Mouse (Mus musculus): ENCODE measurements at regions not wholly inside any gene's neighbourhood (a gene's known extent, or its start where the extent isn't known, plus 50 kb on each side); places are given as distances from the start of the nearest gene placed in this dataset. TPM values are rescaled to one million over a fixed set of nuclear protein-coding genes. Genes with fewer than 3 reads are reported as not detected.
A peak's percentile ranks its signal among the peaks of the same experiment; 100 is the strongest.

GRCm38 (mm10) chr11:24804623-24805023, 726.8 kb downstream of the Bcl11a start:
- Histone ChIP-seq H3K36me3 (no peaks in the 10 kb centered on the region), H3K9ac (no peak overlapping the region), H3K4me1 (no peaks in the 10 kb centered on the region), H3K4me3 (replicated peaks) (no peak overlapping the region), H3K9me3 (replicated peaks) (no peaks in the 10 kb centered on the region), H3K27ac (no peak overlapping the region), H3K4me2 (no peak overlapping the region), H3K27me3 (no peaks in the 10 kb centered on the region)
- WGBS, result 30% methylated on average over 8 of the region's 8 CpGs
- 0 out of 2 replicates have a peak, but pooled peaks have one; percentile 22 for ATAC-seq (replicated peaks; ENCODE audit: low FRiP score)

DNA sequence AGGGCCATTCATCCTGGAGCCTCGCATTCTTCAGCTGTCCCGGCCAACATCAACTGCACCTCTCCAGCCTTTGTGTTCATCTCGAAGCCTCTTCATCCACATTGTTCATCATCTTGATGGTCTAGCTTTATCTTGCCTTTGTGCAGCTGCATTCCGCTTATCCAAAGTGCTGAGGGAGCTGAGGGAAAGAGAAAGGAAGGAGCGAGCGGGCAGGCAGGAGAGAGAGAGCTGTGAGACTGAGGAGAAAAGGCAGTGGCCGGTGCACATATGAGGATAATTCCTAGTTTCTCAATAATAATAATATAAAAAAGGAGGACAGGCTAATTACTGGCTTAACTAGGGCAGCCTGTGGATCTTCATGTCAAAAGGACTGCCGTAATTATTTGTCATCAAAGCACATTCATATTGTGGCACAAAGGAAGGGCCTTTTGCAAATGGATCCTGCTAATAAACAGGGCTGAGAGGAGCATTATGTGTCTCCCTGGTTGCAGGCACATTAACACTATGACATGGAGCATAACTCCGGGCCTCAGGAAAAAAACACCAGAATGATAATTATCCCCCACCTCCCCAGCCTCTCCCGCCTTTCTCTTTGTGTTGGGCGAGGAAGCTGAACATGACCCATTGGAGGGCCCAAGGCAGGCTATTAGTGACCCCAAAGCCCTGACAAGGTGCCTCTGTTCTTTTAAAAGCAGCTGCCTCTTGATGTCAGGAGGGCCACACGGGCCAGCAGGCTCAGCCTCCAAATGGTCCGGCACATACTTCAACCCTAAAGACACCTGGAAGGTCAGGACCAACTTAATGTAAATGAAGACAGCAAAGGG, 751.9 kb downstream of the Bcl11a start:
- ATAC-seq (replicated peaks; ENCODE audit: low FRiP score), result no peak
- no peaks in the 10 kb centered on the region for H3K9me3 ChIP-seq (replicated peaks)
- 62% methylated on average over 13 of the region's 13 CpGs for WGBS
- no peak overlapping the region for H3K27ac ChIP-seq
- H3K4me3 ChIP-seq (replicated peaks), result no peak overlapping the region
- no peaks in the 10 kb centered on the region for H3K36me3 ChIP-seq
- no peaks in the 10 kb centered on the region for H3K4me1 ChIP-seq
- H3K27me3 ChIP-seq, result no peaks in the 10 kb centered on the region
- no peak overlapping the region for H3K9ac ChIP-seq
- H3K4me2 ChIP-seq, result no peak overlapping the region

DNA sequence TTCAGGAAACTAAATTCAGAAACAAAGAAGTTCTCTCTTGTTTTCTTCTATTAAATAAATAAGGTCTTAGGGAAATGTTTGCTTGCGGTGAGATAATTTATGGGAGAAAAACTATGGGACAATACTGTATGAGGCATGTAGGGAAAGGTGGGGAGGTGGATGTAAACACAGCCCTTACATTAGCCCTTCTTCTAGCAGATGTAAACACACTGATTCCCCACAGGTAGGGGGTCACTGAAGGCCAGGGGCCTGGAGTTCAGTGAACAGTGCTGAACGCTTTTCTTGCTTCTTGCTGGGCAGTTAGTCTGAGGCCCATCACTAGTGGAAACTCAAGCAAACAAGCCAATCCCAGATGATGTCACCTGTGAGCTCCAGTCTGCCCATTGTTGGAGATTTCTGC, 752.6 kb downstream of the Bcl11a start:
- Histone ChIP-seq H3K4me1 (no peaks in the 10 kb centered on the region), H3K4me3 (replicated peaks) (no peak overlapping the region), H3K9me3 (replicated peaks) (no peaks in the 10 kb centered on the region), H3K36me3 (no peaks in the 10 kb centered on the region), H3K27me3 (no peaks in the 10 kb centered on the region), H3K27ac (no peak overlapping the region), H3K9ac (no peak overlapping the region), H3K4me2 (no peak overlapping the region)
- WGBS, result 61% methylated on average over 2 of the region's 2 CpGs
- no peak for ATAC-seq (replicated peaks; ENCODE audit: low FRiP score)

DNA sequence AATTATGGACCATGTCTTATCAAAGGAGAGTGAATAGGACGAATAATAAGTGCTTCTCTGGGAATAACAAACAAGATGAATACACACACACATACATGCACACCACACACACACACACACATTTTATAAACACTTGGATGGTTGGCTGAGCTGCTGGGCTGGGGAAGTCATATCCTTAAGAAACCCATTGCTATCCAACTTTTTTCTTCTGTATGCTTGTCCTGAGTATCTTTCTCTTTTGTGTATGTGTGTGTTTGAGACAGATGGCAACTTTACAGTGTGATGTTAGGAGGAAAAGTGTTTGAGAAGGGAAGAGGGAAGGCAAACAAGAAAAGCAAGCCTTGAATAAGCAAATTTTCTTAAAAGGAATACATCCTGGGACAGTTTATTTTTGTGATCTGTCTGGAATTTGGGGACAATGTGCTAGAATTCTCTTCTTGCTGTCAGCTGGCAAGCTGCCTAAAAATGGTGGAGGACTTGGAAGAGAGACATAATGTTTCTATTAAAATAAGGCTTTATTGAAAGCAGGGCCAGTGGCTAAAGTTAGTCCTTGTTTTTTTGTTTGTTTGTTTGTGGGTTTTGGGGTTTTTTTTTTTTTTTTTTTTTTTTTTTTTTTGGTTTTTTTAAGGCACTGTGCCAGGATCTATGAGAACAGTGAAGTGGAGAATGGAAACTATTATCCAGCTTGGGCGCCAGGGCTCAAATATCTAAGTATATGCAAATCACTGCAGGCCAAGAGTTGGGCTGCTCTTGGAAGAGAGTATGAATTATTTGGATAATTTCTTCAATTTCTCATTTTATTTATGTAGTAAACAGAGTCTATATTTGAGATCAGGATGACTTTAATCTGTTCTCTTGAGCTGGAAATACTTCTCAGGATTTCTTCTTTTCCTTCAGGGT, 766.2 kb downstream of the Bcl11a start:
- WGBS, result 75% methylated on average over 2 of the region's 2 CpGs
- Histone ChIP-seq H3K9ac (no peak overlapping the region), H3K4me2 (no peak overlapping the region), H3K36me3 (no peaks in the 10 kb centered on the region), H3K27ac (no peak overlapping the region), H3K9me3 (replicated peaks) (no peaks in the 10 kb centered on the region), H3K4me3 (replicated peaks) (no peak overlapping the region), H3K4me1 (no peaks in the 10 kb centered on the region), H3K27me3 (no peaks in the 10 kb centered on the region)
- ATAC-seq (replicated peaks; ENCODE audit: low FRiP score), result no peak

- H3K4me2 ChIP-seq, result no peak overlapping the region
- no peaks in the 10 kb centered on the region for H3K4me1 ChIP-seq
- no peak overlapping the region for H3K27ac ChIP-seq
- no peaks in the 10 kb centered on the region for H3K36me3 ChIP-seq
- H3K4me3 ChIP-seq (replicated peaks), result no peak overlapping the region
- H3K9ac ChIP-seq, result no peak overlapping the region
- ATAC-seq (replicated peaks; ENCODE audit: low FRiP score), result no peak
- H3K9me3 ChIP-seq (replicated peaks), result no peaks in the 10 kb centered on the region
- H3K27me3 ChIP-seq, result no peaks in the 10 kb centered on the region
- 81% methylated on average over 6 of the region's 6 CpGs for WGBS
These were observed 779.1 kb downstream of the Bcl11a start for GRCm38 (mm10) chr11:24856991-24857390.

DNA sequence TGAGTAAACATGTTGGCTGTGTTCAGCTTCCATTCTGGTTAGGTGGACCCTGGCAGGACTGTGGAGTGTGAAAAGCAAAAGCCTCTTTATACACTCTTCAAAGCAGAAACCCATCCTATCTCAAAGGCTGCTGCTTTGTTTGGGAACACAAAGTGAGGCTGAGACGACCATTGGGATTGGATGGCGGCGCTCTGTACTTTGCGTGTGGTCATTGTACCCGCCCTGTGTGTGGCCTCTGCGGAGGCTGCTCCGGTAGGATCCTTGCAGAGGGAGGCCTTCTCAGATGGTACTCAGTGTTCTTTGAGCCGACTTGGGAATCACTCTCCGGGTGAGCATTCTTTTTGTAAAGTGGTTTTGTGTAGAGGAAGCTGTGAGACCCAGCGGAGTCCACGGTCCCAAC, 786.8 kb downstream of the Bcl11a start:
- no peaks in the 10 kb centered on the region for H3K36me3 ChIP-seq
- WGBS, result 83% methylated on average over 11 of the region's 11 CpGs
- ATAC-seq (replicated peaks; ENCODE audit: low FRiP score), result no peak
- H3K27me3 ChIP-seq, result no peaks in the 10 kb centered on the region
- H3K4me3 ChIP-seq (replicated peaks), result no peak overlapping the region
- H3K9me3 ChIP-seq (replicated peaks), result no peaks in the 10 kb centered on the region
- H3K27ac ChIP-seq, result no peak overlapping the region
- H3K9ac ChIP-seq, result no peak overlapping the region
- no peaks in the 10 kb centered on the region for H3K4me1 ChIP-seq
- no peak overlapping the region for H3K4me2 ChIP-seq

- ATAC-seq (replicated peaks; ENCODE audit: low FRiP score), result no peak
- Histone ChIP-seq H3K9me3 (replicated peaks) (no peaks in the 10 kb centered on the region), H3K27ac (no peak overlapping the region), H3K4me2 (no peak overlapping the region), H3K9ac (no peak overlapping the region), H3K36me3 (no peaks in the 10 kb centered on the region), H3K4me3 (replicated peaks) (no peak overlapping the region), H3K4me1 (no peaks in the 10 kb centered on the region), H3K27me3 (no peaks in the 10 kb centered on the region)
- WGBS, result 69% methylated on average over 3 of the region's 3 CpGs
These were observed 787.4 kb downstream of the Bcl11a start for GRCm38 (mm10) chr11:24865067-24865796.

Small RNA genes in the stretch of these regions (microRNA-seq; reads per million reads assigned to microRNA genes)
- gene Gm25507, result not detected
